Mouse (Mus musculus): ENCODE results near the gene Adra1b.

DNA sequence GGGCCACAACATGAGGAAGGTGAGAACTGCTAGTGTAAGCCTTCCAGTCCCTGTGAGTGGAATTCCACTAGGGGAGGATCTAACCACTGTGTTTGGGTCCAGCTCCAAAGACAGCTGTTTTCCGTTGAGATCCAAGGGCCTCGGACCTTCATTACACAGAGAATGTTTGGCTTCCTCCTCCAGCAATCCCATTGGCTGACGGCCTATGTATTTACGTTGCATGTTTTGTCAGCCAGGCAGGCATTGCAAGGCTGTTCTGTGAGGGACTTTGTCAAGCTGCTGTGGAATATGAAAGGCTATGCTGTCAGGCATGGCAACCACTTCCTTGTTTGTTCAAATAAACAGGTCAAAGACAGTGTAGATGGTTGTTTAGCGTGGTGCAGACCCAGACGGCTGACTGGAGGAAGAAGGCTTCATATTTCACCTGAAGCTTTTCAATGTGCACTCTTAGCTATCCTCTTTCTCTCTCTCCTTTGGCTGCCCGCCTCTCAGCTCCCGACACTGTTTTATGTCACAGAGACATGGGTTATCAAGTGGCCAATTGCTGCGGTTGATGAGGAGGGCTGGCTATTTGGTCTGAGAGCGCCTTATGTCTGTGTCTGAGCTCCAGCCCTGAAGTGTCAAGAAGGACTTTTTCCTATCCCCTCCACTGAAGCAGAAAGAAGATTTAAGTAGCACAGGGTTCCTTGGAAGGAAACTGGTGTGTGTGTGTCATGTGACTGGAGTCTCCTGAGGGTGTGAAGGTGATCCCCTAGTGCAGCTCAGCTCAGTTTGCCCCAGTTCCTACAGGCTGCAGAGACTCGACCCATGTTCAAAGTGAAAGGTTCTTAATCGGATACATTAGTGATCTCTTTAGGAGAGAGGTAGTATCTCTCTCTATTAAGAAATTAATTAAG lies 13.8 kb upstream of the Adra1b start:
- TF ChIP-seq POLR2A (IDR thresholded peaks at IDR 0.05; ENCODE audit: control insufficient read depth, extremely low read depth, insufficient read depth, low read length, poor library complexity) (no peak), CTCF (IDR thresholded peaks at IDR 0.05; ENCODE audit: borderline replicate concordance, control insufficient read depth, extremely low read depth, insufficient read depth, low read length, poor library complexity) (no peak)

All from thymus, adult 2 months (tissue).